Mouse (Mus musculus): ENCODE measurements at regions not wholly inside any gene's neighbourhood (a gene's known extent, or its start where the extent isn't known, plus 50 kb on each side); places are given as distances from the start of the nearest gene placed in this dataset.

GRCm38 (mm10) chr13:53800978-53801377 is 254.5 kb downstream of the Drd1 start:
- peaks cover 23% of the 10 kb centered on the region for H3K27me3 ChIP-seq (ENCODE audit: control insufficient read depth, insufficient read depth, insufficient read length)
- H3K79me2 ChIP-seq (ENCODE audit: control insufficient read depth, insufficient read depth), result no peaks in the 10 kb centered on the region
- no peak overlapping the region for H3K4me3 ChIP-seq (ENCODE audit: insufficient read depth, poor library complexity, severe bottlenecking)
- no peaks in the 10 kb centered on the region for H3K36me3 ChIP-seq (ENCODE audit: control insufficient read depth, insufficient read depth)
- TF ChIP-seq USF1 (IDR thresholded peaks at IDR 0.05; ENCODE audit: low read depth) (no peak), CTCF (IDR thresholded peaks at IDR 0.05; ENCODE audit: control insufficient read depth, insufficient read depth, insufficient read length) (no peak), MYOG (IDR thresholded peaks at IDR 0.05; ENCODE audit: control insufficient read depth, extremely low read depth, insufficient read length) (no peak), FOSL1 (IDR thresholded peaks at IDR 0.05; ENCODE audit: insufficient read depth, low read length, poor library complexity, severe bottlenecking) (no peak), MYOD1 (IDR thresholded peaks at IDR 0.05; ENCODE audit: control insufficient read depth, insufficient read length, low read depth) (no peak)
- no peaks in the 10 kb centered on the region for H3K79me3 ChIP-seq (ENCODE audit: low read depth)
- no peak overlapping the region for H3ac ChIP-seq (ENCODE audit: control insufficient read depth, insufficient read length, low read depth)

- no peak for TF ChIP-seq CTCF (IDR thresholded peaks at IDR 0.05; ENCODE audit: control insufficient read depth, insufficient read depth, insufficient read length)
- Histone ChIP-seq H3K79me2 (ENCODE audit: control insufficient read depth, insufficient read depth) (no peaks in the 10 kb centered on the region), H3ac (ENCODE audit: control insufficient read depth, insufficient read length, low read depth) (no peak overlapping the region), H3K79me3 (ENCODE audit: low read depth) (no peaks in the 10 kb centered on the region), H3K27me3 (ENCODE audit: control insufficient read depth, insufficient read depth, insufficient read length) (peaks cover 8% of the 10 kb centered on the region), H3K36me3 (ENCODE audit: control insufficient read depth, insufficient read depth) (no peaks in the 10 kb centered on the region), H3K4me3 (ENCODE audit: insufficient read depth, poor library complexity, severe bottlenecking) (no peak overlapping the region)
These were observed 266.7 kb downstream of the Drd1 start for GRCm38 (mm10) chr13:53788809-53789208.

DNA sequence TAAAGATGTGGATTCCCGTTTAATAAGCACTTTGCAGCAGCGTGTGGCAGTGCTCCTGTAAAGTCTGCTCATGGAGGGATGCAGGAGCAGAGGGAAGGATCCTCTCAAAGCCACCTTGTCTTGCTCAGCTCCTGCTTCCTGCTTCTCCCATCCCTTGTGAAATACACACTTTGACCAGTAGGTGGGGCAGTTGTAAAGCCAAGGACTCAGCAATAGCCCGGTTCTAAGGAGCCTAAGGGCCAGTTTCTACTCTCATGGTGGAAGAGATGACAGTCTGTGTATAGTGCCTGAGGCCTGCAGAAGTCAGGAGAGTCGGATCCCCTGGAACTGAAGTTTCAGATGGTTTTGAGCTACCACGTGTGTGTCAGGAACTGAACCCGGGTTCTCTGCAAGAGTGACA is 272.0 kb downstream of the Drd1 start:
- no peak for TF ChIP-seq FOSL1 (IDR thresholded peaks at IDR 0.05; ENCODE audit: insufficient read depth, low read length, poor library complexity, severe bottlenecking)
- TF ChIP-seq MYOD1 (IDR thresholded peaks at IDR 0.05; ENCODE audit: control insufficient read depth, insufficient read length, low read depth), result no peak
- no peak for TF ChIP-seq MYOG (IDR thresholded peaks at IDR 0.05; ENCODE audit: control insufficient read depth, extremely low read depth, insufficient read length)
- TF ChIP-seq CEBPB (IDR thresholded peaks at IDR 0.05; ENCODE audit: low read depth), result no peak
- TF ChIP-seq MAX (IDR thresholded peaks at IDR 0.05), result no peak
- TF ChIP-seq CTCF (IDR thresholded peaks at IDR 0.05; ENCODE audit: control insufficient read depth, insufficient read depth, insufficient read length), result peak; percentile 53
- Histone ChIP-seq H3K36me3 (ENCODE audit: control insufficient read depth, insufficient read depth) (no peaks in the 10 kb centered on the region), H3K27me3 (ENCODE audit: control insufficient read depth, insufficient read depth, insufficient read length) (peaks cover 18% of the 10 kb centered on the region), H3K79me2 (ENCODE audit: control insufficient read depth, insufficient read depth) (no peaks in the 10 kb centered on the region), H3ac (ENCODE audit: control insufficient read depth, insufficient read length, low read depth) (no peak overlapping the region), H3K4me3 (ENCODE audit: insufficient read depth, poor library complexity, severe bottlenecking) (no peak overlapping the region), H3K79me3 (ENCODE audit: low read depth) (no peaks in the 10 kb centered on the region)

DNA sequence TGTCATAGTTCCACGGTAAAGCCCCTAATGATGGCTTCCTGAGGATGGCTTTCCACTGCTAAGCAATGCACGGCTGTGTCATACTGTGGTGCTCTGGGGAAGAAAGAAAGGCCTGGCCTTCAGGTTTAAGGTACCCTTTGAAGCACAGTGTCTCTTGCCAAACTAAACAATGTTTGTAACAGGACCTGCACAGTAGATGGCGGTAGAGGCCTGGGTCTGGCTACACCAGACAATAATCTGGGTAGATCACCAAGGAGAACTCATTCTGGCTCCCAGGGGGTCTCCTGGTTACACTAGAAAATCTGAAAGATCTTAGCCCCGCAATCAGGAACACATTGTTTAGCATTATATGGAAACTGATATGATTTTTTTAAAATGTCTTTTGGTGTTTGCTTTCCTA is 276.4 kb downstream of the Drd1 start:
- Histone ChIP-seq H3K79me3 (ENCODE audit: low read depth) (no peaks in the 10 kb centered on the region), H3ac (ENCODE audit: control insufficient read depth, insufficient read length, low read depth) (no peak overlapping the region), H3K4me3 (ENCODE audit: insufficient read depth, poor library complexity, severe bottlenecking) (no peak overlapping the region), H3K27me3 (ENCODE audit: control insufficient read depth, insufficient read depth, insufficient read length) (peaks cover 19% of the 10 kb centered on the region), H3K79me2 (ENCODE audit: control insufficient read depth, insufficient read depth) (no peaks in the 10 kb centered on the region), H3K36me3 (ENCODE audit: control insufficient read depth, insufficient read depth) (no peaks in the 10 kb centered on the region)
- TF ChIP-seq FOSL1 (IDR thresholded peaks at IDR 0.05; ENCODE audit: insufficient read depth, low read length, poor library complexity, severe bottlenecking), result no peak
- TF ChIP-seq CTCF (IDR thresholded peaks at IDR 0.05; ENCODE audit: control insufficient read depth, insufficient read depth, insufficient read length), result no peak
- no peak for TF ChIP-seq MYOG (IDR thresholded peaks at IDR 0.05; ENCODE audit: control insufficient read depth, extremely low read depth, insufficient read length)
- no peak for TF ChIP-seq CEBPB (IDR thresholded peaks at IDR 0.05; ENCODE audit: low read depth)
- no peak for TF ChIP-seq MAX (IDR thresholded peaks at IDR 0.05)
- no peak for TF ChIP-seq MYOD1 (IDR thresholded peaks at IDR 0.05; ENCODE audit: control insufficient read depth, insufficient read length, low read depth)

DNA sequence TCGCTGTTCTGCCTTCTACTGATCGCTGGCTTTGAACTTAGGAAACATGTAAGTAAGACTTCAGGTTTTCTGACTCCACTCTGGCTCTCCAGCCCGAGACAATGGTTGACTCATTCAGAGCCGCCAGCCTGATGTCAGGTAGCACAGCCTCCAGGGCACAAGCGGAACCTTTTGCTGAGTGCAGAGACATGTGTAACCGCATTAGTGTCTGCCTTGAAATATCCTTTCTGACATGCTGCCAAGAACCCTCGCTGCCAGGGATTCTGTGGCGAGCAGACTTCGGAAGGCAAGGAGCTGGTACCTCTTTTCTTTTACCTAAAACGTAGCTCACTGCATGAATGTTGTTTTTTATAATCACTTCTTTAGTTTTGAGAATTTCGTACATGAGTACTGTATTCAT is 279.1 kb downstream of the Drd1 start:
- H3K4me3 ChIP-seq (ENCODE audit: insufficient read depth, poor library complexity, severe bottlenecking), result no peak overlapping the region
- H3ac ChIP-seq (ENCODE audit: control insufficient read depth, insufficient read length, low read depth), result no peak overlapping the region
- no peak for TF ChIP-seq MYOG (IDR thresholded peaks at IDR 0.05; ENCODE audit: control insufficient read depth, extremely low read depth, insufficient read length)
- TF ChIP-seq USF1 (IDR thresholded peaks at IDR 0.05; ENCODE audit: low read depth), result no peak
- TF ChIP-seq CTCF (IDR thresholded peaks at IDR 0.05; ENCODE audit: control insufficient read depth, insufficient read depth, insufficient read length), result no peak
- no peak for TF ChIP-seq MYOD1 (IDR thresholded peaks at IDR 0.05; ENCODE audit: control insufficient read depth, insufficient read length, low read depth)
- TF ChIP-seq CEBPB (IDR thresholded peaks at IDR 0.05; ENCODE audit: low read depth), result no peak
- no peak for TF ChIP-seq MAX (IDR thresholded peaks at IDR 0.05)
- TF ChIP-seq FOSL1 (IDR thresholded peaks at IDR 0.05; ENCODE audit: insufficient read depth, low read length, poor library complexity, severe bottlenecking), result no peak
- no peaks in the 10 kb centered on the region for H3K79me3 ChIP-seq (ENCODE audit: low read depth)
- no peaks in the 10 kb centered on the region for H3K79me2 ChIP-seq (ENCODE audit: control insufficient read depth, insufficient read depth)
- peaks cover 29% of the 10 kb centered on the region for H3K27me3 ChIP-seq (ENCODE audit: control insufficient read depth, insufficient read depth, insufficient read length)
- no peaks in the 10 kb centered on the region for H3K36me3 ChIP-seq (ENCODE audit: control insufficient read depth, insufficient read depth)

DNA sequence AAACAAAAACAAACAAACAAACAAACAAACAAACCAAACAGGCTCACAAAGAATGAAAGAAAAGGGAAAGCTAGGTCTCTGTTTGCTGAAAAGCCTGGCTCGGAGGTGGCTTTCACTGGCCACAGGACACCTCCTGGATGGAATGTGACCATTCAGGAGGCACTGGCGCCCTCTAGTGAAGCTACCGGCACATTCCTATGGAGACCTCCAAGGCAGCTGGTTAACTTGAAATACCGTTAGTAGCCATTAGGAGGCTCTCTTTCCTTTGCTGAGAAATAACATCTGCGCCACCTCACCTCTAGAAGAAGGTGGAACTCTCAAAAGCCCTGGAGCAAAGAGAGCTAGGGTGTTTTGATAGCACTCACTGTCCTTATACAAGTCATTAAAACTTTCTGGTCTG is 279.8 kb downstream of the Drd1 start:
- H3K79me2 ChIP-seq (ENCODE audit: control insufficient read depth, insufficient read depth), result no peaks in the 10 kb centered on the region
- no peaks in the 10 kb centered on the region for H3K79me3 ChIP-seq (ENCODE audit: low read depth)
- H3K27me3 ChIP-seq (ENCODE audit: control insufficient read depth, insufficient read depth, insufficient read length), result peaks cover 21% of the 10 kb centered on the region
- no peaks in the 10 kb centered on the region for H3K36me3 ChIP-seq (ENCODE audit: control insufficient read depth, insufficient read depth)
- no peak overlapping the region for H3ac ChIP-seq (ENCODE audit: control insufficient read depth, insufficient read length, low read depth)
- no peak for TF ChIP-seq MYOG (IDR thresholded peaks at IDR 0.05; ENCODE audit: control insufficient read depth, extremely low read depth, insufficient read length)
- no peak for TF ChIP-seq FOSL1 (IDR thresholded peaks at IDR 0.05; ENCODE audit: insufficient read depth, low read length, poor library complexity, severe bottlenecking)
- TF ChIP-seq MYOD1 (IDR thresholded peaks at IDR 0.05; ENCODE audit: control insufficient read depth, insufficient read length, low read depth), result no peak
- TF ChIP-seq CTCF (IDR thresholded peaks at IDR 0.05; ENCODE audit: control insufficient read depth, insufficient read depth, insufficient read length), result peak; percentile 5
- no peak for TF ChIP-seq USF1 (IDR thresholded peaks at IDR 0.05; ENCODE audit: low read depth)
- TF ChIP-seq CEBPB (IDR thresholded peaks at IDR 0.05; ENCODE audit: low read depth), result no peak
- TF ChIP-seq MAX (IDR thresholded peaks at IDR 0.05), result no peak
- no peak overlapping the region for H3K4me3 ChIP-seq (ENCODE audit: insufficient read depth, poor library complexity, severe bottlenecking)

Measured in C2C12 (cell line).